Mouse (Mus musculus) WW6 (cell line): Measurements from ENCODE around the gene Ilf2.
A peak's percentile ranks its signal among the peaks of the same experiment; 100 is the strongest.

Experiments used
- DNase-seq: peaks from one replicate; pipeline ENCODE4 v3.0.0-alpha.2; 2013; ENCODE audit warnings: low read depth, low spot score

Ilf2 gene

GRCm38 (mm10) chr3:90475831-90476611, at the start of gene Ilf2:
Ilf2 (plus strand) TSS chr3:90476126.
- DNase-seq = peak; percentile 90

DNA sequence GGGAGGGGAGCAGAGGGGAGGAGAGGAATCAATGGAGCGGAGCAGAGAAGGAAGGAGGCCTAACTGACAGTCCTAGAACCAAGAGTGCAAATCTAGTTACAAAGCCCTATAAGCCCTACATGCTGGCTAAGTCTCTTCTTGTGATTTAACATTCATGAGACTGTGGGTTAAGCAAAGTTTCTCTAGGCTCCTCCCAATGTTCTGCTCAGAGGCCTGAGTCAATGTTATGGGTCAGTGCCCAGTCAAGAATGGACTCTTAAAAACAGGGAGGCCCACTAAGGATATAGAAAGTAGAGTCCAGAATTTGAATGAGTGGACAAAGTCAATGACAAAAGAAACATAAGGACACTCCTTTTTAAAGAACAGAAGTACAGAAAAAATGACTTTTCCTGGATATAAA, 48.4 kb upstream of the Ilf2 start:
- no peak for DNase-seq

- no peak for DNase-seq
Observed at GRCm38 (mm10) chr3:90428186-90428585, 47.7 kb upstream of the Ilf2 start.

DNA sequence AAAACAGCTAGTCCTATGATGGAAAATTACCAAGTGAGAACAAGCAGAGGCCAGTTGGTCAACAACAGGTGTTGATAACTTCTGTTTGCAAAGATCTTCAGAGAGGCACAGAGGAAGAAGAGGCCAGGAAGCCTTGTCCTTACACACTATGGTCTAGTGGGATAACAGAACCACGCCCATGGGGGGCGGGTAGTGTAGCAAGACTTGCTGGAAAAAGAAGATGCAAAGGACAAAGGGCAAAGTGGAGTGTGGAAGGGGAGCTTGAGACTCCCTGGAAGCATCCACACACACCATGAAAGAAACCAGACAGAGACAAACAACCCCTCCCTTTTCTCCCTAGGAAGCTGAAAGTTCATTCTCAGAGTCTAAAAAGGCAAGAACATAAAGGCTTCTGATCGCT, 46.4 kb upstream of the Ilf2 start:
- no peak for DNase-seq

- no peak for DNase-seq
Observed at GRCm38 (mm10) chr3:90432348-90432747, 43.6 kb upstream of the Ilf2 start.

DNA sequence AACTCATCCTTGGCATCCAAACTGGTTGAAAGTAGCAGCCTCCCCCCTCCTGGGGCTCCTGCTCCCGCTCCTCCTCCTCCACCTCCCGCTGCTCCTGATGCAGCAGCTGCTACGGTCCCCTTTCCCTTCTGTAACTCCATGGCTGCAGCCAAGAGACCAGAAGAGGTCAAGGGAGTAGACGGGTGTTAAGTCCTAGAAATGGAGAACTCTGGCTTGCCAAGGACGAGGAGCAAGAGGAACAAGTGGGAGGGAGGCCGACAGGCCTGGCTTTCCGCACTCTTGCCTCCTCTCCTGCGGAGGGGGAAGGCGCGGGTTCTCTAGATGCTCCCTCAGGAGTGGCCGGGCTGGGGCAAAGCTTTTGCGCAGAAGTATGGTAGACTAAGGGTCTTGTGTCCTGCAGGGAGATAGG, 43.1 kb upstream of the Ilf2 start:
- DNase-seq = no peak

DNA sequence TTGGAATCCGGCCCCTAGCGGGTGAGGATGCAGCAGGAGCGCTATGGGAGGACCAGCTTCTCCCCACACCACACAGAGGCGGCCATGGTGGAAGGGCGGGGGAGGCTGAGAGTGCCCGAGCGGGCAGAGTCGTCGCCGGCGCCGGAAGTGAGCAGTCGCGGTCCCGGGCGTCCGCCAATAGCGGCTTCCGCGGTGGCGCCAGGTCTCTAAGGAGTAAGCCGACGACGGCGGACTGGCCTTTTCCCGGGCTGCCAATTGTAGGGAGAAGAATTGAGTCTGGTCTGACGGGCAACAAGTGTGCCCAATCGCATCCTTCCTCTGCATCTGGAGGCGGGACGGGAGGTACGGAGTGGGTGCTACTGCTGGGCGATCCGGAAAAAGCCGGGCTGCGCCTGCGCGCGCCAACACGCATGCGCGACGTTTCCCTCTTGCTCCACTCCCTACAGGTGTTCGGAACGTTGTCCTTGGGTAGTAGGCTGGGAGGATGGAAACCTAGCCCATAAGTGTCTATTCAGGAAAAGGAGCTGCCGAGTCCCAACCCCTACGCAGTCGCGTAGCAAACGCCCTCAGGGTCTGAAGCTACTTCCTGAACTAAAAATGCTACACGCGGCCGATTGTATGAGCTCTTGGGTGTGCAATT, 42.4 kb upstream of the Ilf2 start, which contains the start of gene Ints3:
Ints3 (minus strand) TSS at position 242 of the 640 bp plus-strand sequence.
- peak; percentile 97 for DNase-seq

- DNase-seq = no peak
Observed at GRCm38 (mm10) chr3:90434073-90434730, 41.7 kb upstream of the Ilf2 start.

DNA sequence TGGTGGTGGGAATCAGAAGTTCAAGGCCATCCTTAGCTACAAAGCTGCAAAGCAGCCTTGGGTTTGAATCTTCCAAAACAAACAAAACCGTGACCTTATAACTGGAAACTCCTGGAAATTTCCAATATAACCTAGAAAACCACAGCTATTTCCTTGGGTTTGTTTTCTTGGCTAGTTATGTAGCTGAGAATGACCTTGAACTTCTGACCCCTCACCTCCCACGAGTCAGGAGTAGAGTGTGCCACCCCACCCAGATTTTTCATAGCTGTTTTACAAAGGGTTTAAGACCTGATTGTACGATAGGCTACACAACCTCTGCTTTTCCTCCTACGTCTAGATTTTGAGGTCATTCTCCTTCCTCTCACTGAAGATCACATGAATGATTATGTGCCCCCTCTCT, 38.8 kb upstream of the Ilf2 start:
- no peak for DNase-seq

- DNase-seq = no peak
Observed at GRCm38 (mm10) chr3:90440756-90441155, 35.2 kb upstream of the Ilf2 start.

GRCm38 (mm10) chr3:90443977-90444376, 31.9 kb upstream of the Ilf2 start:
- DNase-seq = no peak

GRCm38 (mm10) chr3:90445417-90446200, 30.3 kb upstream of the Ilf2 start:
- no peak for DNase-seq

- peak; percentile 93 for DNase-seq
Observed at GRCm38 (mm10) chr3:90446389-90447122, 29.4 kb upstream of the Ilf2 start.

- DNase-seq = no peak
Observed at GRCm38 (mm10) chr3:90447123-90447494, 28.8 kb upstream of the Ilf2 start.

- DNase-seq = no peak
Observed at GRCm38 (mm10) chr3:90448626-90449025, 27.3 kb upstream of the Ilf2 start.

DNA sequence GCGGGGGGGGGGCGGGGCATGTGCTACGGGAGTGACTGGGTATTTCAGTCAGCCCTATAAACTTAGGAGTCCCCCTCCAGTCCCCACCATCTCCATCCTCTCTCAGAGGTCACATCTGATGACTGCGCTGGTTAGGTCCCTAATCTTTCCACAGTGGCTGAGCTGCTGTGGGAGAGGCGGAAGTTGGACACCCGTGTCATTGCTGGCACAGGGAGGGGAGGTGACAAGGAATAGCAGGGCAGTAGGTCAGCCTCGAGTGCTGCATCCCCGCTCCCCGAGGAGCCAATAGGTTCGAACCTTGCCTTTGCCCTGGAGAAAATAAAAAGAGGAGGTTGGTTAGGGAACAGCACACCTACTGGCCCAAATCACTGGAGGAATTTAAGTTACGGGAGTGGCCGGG, 25.1 kb upstream of the Ilf2 start:
- no peak for DNase-seq

- DNase-seq = no peak
Observed at GRCm38 (mm10) chr3:90451396-90452095, 24.4 kb upstream of the Ilf2 start.

- DNase-seq = no peak
Observed at GRCm38 (mm10) chr3:90454931-90455330, 21.0 kb upstream of the Ilf2 start.

- DNase-seq = no peak
Observed at GRCm38 (mm10) chr3:90459727-90460126, 16.2 kb upstream of the Ilf2 start.

DNA sequence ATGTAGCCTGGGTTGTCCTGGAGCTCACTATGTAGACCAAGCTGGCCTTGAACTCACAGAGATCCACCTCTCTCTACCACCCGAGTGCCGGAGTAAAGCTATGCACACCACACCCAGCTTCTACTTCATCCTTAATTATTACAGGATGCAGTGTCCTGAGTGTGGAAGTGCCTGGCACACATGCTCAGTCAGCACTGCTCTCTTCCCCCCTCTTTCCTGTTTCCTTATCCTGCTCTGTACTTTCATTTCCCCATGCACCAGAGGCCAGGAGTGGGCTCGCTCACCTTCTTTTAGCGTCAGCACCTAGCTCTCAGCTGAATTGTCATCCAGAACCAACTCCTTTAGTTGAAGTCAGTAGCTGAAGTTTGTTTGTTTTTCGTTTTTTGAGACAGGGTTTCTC, 15.6 kb upstream of the Ilf2 start:
- DNase-seq = no peak

DNA sequence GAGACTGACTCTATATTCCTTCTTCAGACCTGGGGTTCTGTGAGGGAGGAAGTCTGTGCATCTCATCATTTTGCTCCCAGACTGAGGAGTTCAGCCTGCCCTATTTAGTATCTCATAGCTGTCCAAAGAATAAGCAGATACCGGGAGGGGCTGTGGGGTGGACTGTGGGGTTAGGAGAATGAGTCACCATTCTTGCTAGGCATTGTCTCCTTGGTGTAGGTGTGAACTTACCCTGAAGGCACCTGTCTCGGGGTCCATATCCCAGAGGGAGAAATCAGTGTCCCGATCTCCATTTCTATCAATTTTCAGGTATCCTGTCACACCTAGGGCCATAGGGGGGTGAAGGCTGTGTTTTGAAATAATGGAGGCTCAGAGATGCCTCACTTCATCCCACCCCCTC, 14.0 kb upstream of the Ilf2 start:
- DNase-seq = no peak
